Mouse (Mus musculus) kidney, adult 2 months (tissue): ENCODE measurements at regions not wholly inside any gene's neighbourhood (a gene's known extent, or its start where the extent isn't known, plus 50 kb on each side); places are given as distances from the start of the nearest gene placed in this dataset.

Experiments used
- CTCF ChIP-seq: fragments of 200-500 bp; conservative IDR thresholded peaks from 2 replicates; pipeline ENCODE4 v1.5.1; 2011; ENCODE audit warnings: low read depth, mild to moderate bottlenecking, control low read depth, low read length, moderate library complexity, mixed read lengths; ENCODE audit not compliant: insufficient read depth, insufficient read length
- POLR2A ChIP-seq: fragments of 200-500 bp; IDR thresholded peaks from one replicate; pipeline ENCODE4 v1.6.1; 2011; ENCODE audit warnings: low read depth, low read length, control low read depth

- TF ChIP-seq POLR2A (no peak), CTCF (no peak; the same call in 1 of the 2 replicates)
Measured at GRCm38 (mm10) chr12:31148417-31149356, 75.0 kb downstream of the Fam110c start.
